Mouse (Mus musculus) C2C12 (cell line): ENCODE data around the gene Gm17617. TPM values are rescaled to one million over a fixed set of nuclear protein-coding genes. Genes with fewer than 3 reads are reported as not detected.

Source experiments
- H3K27me3 ChIP-seq: one replicate; pipeline ENCODE4 v1.6.1; 2011; ENCODE audit not compliant: control insufficient read depth, insufficient read depth, insufficient read length
- H3K36me3 ChIP-seq: one replicate; pipeline ENCODE4 v1.6.1; 2011; ENCODE audit not compliant: control insufficient read depth, insufficient read depth
- H3K4me3 ChIP-seq: one replicate; pipeline ENCODE4 v1.5.1; 2011; ENCODE audit warnings: mild to moderate bottlenecking, control low read depth; ENCODE audit not compliant: poor library complexity, insufficient read depth, severe bottlenecking
- H3K79me2 ChIP-seq: one replicate; pipeline ENCODE4 v1.6.1; 2011; ENCODE audit not compliant: control insufficient read depth, insufficient read depth
- H3K79me3 ChIP-seq: one replicate; pipeline ENCODE4 v1.6.1; 2011; ENCODE audit warnings: low read depth, control low read depth
- H3ac ChIP-seq: one replicate; pipeline ENCODE3; 2011; ENCODE audit warnings: low read depth; ENCODE audit not compliant: control insufficient read depth, insufficient read length
- CEBPB ChIP-seq: IDR thresholded peaks from one replicate; pipeline ENCODE4 v1.6.1; 2011; ENCODE audit warnings: low read depth, mild to moderate bottlenecking, control low read depth, moderate library complexity
- CTCF ChIP-seq: IDR thresholded peaks from one replicate; pipeline ENCODE4 v1.5.1; 2011; ENCODE audit not compliant: control insufficient read depth, insufficient read depth, insufficient read length
- FOSL1 ChIP-seq: IDR thresholded peaks from one replicate; pipeline ENCODE4 v1.8.0; 2011; ENCODE audit warnings: mild to moderate bottlenecking, low read length; ENCODE audit not compliant: poor library complexity, insufficient read depth, severe bottlenecking
- MAX ChIP-seq: IDR thresholded peaks from one replicate; pipeline ENCODE4 v1.6.1; 2011; ENCODE audit warnings: mild to moderate bottlenecking, control low read depth
- MYOD1 ChIP-seq: IDR thresholded peaks from one replicate; pipeline ENCODE4 v1.6.1; 2011; ENCODE audit warnings: low read depth; ENCODE audit not compliant: control insufficient read depth, insufficient read length
- MYOG ChIP-seq: IDR thresholded peaks from one replicate; pipeline ENCODE4 v1.6.1; 2011; ENCODE audit not compliant: control insufficient read depth, insufficient read length; ENCODE audit errors: extremely low read depth
- USF1 ChIP-seq: IDR thresholded peaks from one replicate; pipeline ENCODE4 v1.6.1; 2011; ENCODE audit warnings: low read depth, mild to moderate bottlenecking, control low read depth, moderate library complexity
- polyA plus RNA-seq: library from polyadenylated mRNA; unstranded; fragments of >200 nt; fragmentation: generic; extraction: Trizol; gene quantifications from one replicate; pipeline ENCODE4 v1.2.1, GENCODE M21; 2012; ENCODE audit warnings: missing spikeins

The Gm17617 gene
- polyA plus RNA-seq, 1 experiment, result not detected

GRCm38 (mm10) chr13:55176265-55176664, 42.9 kb upstream of the Gm17617 start:
- no peak overlapping the region for H3K4me3 ChIP-seq
- H3K36me3 ChIP-seq, result no peaks in the 10 kb centered on the region
- H3K79me3 ChIP-seq, result no peaks in the 10 kb centered on the region
- TF ChIP-seq MYOG (no peak), FOSL1 (no peak), CEBPB (no peak)
- no peak overlapping the region for H3ac ChIP-seq
- no peaks in the 10 kb centered on the region for H3K79me2 ChIP-seq
- H3K27me3 ChIP-seq, result no peaks in the 10 kb centered on the region

GRCm38 (mm10) chr13:55174347-55174746, 41.0 kb upstream of the Gm17617 start:
- H3K4me3 ChIP-seq, result no peak overlapping the region
- H3ac ChIP-seq, result no peak overlapping the region
- no peaks in the 10 kb centered on the region for H3K27me3 ChIP-seq
- H3K79me2 ChIP-seq, result no peaks in the 10 kb centered on the region
- no peaks in the 10 kb centered on the region for H3K36me3 ChIP-seq
- no peak for TF ChIP-seq MYOD1
- TF ChIP-seq CTCF, result no peak
- no peak for TF ChIP-seq MAX
- no peak for TF ChIP-seq USF1
- TF ChIP-seq MYOG, result no peak
- no peaks in the 10 kb centered on the region for H3K79me3 ChIP-seq

- Histone ChIP-seq H3K36me3 (no peaks in the 10 kb centered on the region), H3K27me3 (no peaks in the 10 kb centered on the region), H3K79me3 (no peaks in the 10 kb centered on the region), H3K4me3 (no peak overlapping the region), H3ac (peak overlapping the region; percentile 47), H3K79me2 (no peaks in the 10 kb centered on the region)
- TF ChIP-seq USF1 (no peak), MYOG (no peak), MYOD1 (no peak), CEBPB (no peak), CTCF (no peak), MAX (no peak), FOSL1 (no peak)
These were observed 39.0 kb upstream of the Gm17617 start for GRCm38 (mm10) chr13:55172336-55172770.

GRCm38 (mm10) chr13:55171517-55172335, 38.4 kb upstream of the Gm17617 start:
- H3K79me3 ChIP-seq, result no peaks in the 10 kb centered on the region
- H3K36me3 ChIP-seq, result no peaks in the 10 kb centered on the region
- H3K27me3 ChIP-seq, result no peaks in the 10 kb centered on the region
- no peaks in the 10 kb centered on the region for H3K79me2 ChIP-seq
- peak overlapping the region; percentile 47 for H3ac ChIP-seq
- peak; percentile 59 for TF ChIP-seq MAX
- no peak for TF ChIP-seq USF1
- peak; percentile 96 for TF ChIP-seq MYOD1
- no peak overlapping the region for H3K4me3 ChIP-seq

GRCm38 (mm10) chr13:55168958-55169369, 35.6 kb upstream of the Gm17617 start:
- H3ac ChIP-seq, result peak overlapping the region; percentile 16
- no peak overlapping the region for H3K4me3 ChIP-seq
- no peaks in the 10 kb centered on the region for H3K79me3 ChIP-seq
- H3K79me2 ChIP-seq, result no peaks in the 10 kb centered on the region
- TF ChIP-seq FOSL1 (no peak), CTCF (no peak), MYOD1 (peak; percentile 98)
- H3K27me3 ChIP-seq, result no peaks in the 10 kb centered on the region
- no peaks in the 10 kb centered on the region for H3K36me3 ChIP-seq

GRCm38 (mm10) chr13:55168255-55168654, 34.9 kb upstream of the Gm17617 start:
- H3K4me3 ChIP-seq, result no peak overlapping the region
- TF ChIP-seq MAX, result no peak
- TF ChIP-seq MYOD1, result no peak
- no peak for TF ChIP-seq MYOG
- TF ChIP-seq USF1, result no peak
- no peak for TF ChIP-seq FOSL1
- no peak for TF ChIP-seq CTCF
- TF ChIP-seq CEBPB, result no peak
- H3K27me3 ChIP-seq, result no peaks in the 10 kb centered on the region
- H3K36me3 ChIP-seq, result no peaks in the 10 kb centered on the region
- H3ac ChIP-seq, result no peak overlapping the region
- no peaks in the 10 kb centered on the region for H3K79me3 ChIP-seq
- H3K79me2 ChIP-seq, result no peaks in the 10 kb centered on the region
